Mouse (Mus musculus): ENCODE results near the gene Fchsd2. TPM values are rescaled to one million over a fixed set of nuclear protein-coding genes. Genes with fewer than 3 reads are reported as not detected.

The Fchsd2 gene
- polyA plus RNA-seq, 1 experiment from 2014 or later: 33.2 TPM

DNA sequence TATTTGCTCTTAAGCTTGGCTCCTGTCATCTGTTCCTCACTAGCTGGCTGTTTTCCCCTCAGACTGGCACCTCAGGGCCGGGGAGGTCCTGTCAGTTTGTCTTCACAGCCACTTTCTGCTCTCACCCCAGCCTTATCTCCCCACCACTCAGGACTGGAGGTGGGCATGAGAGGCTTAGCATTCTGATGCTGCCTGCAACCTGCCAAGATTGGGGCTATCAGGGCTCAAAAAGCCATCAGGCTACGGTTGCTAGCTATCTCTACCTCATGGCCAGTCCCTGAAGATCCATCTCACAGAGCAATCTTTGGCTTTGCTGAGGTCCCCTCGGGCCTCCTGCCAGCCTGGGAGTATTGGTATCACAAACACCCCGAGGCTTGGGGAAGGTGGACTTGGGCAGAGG lies 226.2 kb downstream of the Fchsd2 start:
- no peaks in the 10 kb centered on the region for H3K36me3 ChIP-seq (ENCODE audit: control insufficient read depth, insufficient read depth, low read length)
- no peak overlapping the region for H3K4me3 ChIP-seq (ENCODE audit: low read depth, low read length)
- H3K4me1 ChIP-seq (replicated peaks; ENCODE audit: control insufficient read depth, insufficient read depth, low read length): peaks cover 3% of the 10 kb centered on the region; the same call in 1 of the 2 replicates
- ATAC-seq (replicated peaks; ENCODE audit: low FRiP score): no peak
- WGBS: 76% methylated on average over 4 of the region's 4 CpGs
- DNase-seq (ENCODE audit: low spot score): no peak
- H3K9me3 ChIP-seq (ENCODE audit: control insufficient read depth, low read length): no peaks in the 10 kb centered on the region
- H3K27ac ChIP-seq (ENCODE audit: low read depth, low read length): no peak overlapping the region
- no peak overlapping the region for H3K9ac ChIP-seq (ENCODE audit: low read length)
- peaks cover 7% of the 10 kb centered on the region for H3K27me3 ChIP-seq (ENCODE audit: control insufficient read depth, insufficient read depth, low read length)
- H3K4me2 ChIP-seq (ENCODE audit: low read depth, low read length, severe bottlenecking): no peak overlapping the region

- Histone ChIP-seq H3K4me3 (ENCODE audit: low read depth, low read length) (no peak overlapping the region), H3K9me3 (ENCODE audit: control insufficient read depth, low read length) (no peaks in the 10 kb centered on the region), H3K4me1 (replicated peaks; ENCODE audit: control insufficient read depth, insufficient read depth, low read length) (peaks cover 3% of the 10 kb centered on the region; the same call in 1 of the 2 replicates), H3K9ac (ENCODE audit: low read length) (no peak overlapping the region), H3K4me2 (ENCODE audit: low read depth, low read length, severe bottlenecking) (no peak overlapping the region), H3K36me3 (ENCODE audit: control insufficient read depth, insufficient read depth, low read length) (no peaks in the 10 kb centered on the region), H3K27me3 (ENCODE audit: control insufficient read depth, insufficient read depth, low read length) (peaks cover 7% of the 10 kb centered on the region), H3K27ac (ENCODE audit: low read depth, low read length) (no peak overlapping the region)
- DNase-seq (ENCODE audit: low spot score) (no peak), ATAC-seq (replicated peaks; ENCODE audit: low FRiP score) (no peak)
- 73% methylated on average over 1 of the region's 1 CpGs for WGBS
These were observed 227.1 kb downstream of the Fchsd2 start for GRCm38 (mm10) chr7:101319796-101320195.

GRCm38 (mm10) chr7:101320399-101321217 lies 227.9 kb downstream of the Fchsd2 start:
- H3K4me2 ChIP-seq (ENCODE audit: low read depth, low read length, severe bottlenecking): peak overlapping the region; percentile 99
- H3K4me3 ChIP-seq (ENCODE audit: low read depth, low read length): peak overlapping the region; percentile 79
- H3K9me3 ChIP-seq (ENCODE audit: control insufficient read depth, low read length): no peaks in the 10 kb centered on the region
- peak; percentile 78 for ATAC-seq (replicated peaks; ENCODE audit: low FRiP score)
- no peaks in the 10 kb centered on the region for H3K36me3 ChIP-seq (ENCODE audit: control insufficient read depth, insufficient read depth, low read length)
- peak; percentile 81 for DNase-seq (ENCODE audit: low spot score)
- H3K27me3 ChIP-seq (ENCODE audit: control insufficient read depth, insufficient read depth, low read length): peaks cover 7% of the 10 kb centered on the region
- WGBS: 6% methylated on average over 23 of the region's 37 CpGs
- no peak overlapping the region for H3K27ac ChIP-seq (ENCODE audit: low read depth, low read length)
- peaks cover 3% of the 10 kb centered on the region; the same call in 1 of the 2 replicates for H3K4me1 ChIP-seq (replicated peaks; ENCODE audit: control insufficient read depth, insufficient read depth, low read length)
- H3K9ac ChIP-seq (ENCODE audit: low read length): peak overlapping the region; percentile 73

DNA sequence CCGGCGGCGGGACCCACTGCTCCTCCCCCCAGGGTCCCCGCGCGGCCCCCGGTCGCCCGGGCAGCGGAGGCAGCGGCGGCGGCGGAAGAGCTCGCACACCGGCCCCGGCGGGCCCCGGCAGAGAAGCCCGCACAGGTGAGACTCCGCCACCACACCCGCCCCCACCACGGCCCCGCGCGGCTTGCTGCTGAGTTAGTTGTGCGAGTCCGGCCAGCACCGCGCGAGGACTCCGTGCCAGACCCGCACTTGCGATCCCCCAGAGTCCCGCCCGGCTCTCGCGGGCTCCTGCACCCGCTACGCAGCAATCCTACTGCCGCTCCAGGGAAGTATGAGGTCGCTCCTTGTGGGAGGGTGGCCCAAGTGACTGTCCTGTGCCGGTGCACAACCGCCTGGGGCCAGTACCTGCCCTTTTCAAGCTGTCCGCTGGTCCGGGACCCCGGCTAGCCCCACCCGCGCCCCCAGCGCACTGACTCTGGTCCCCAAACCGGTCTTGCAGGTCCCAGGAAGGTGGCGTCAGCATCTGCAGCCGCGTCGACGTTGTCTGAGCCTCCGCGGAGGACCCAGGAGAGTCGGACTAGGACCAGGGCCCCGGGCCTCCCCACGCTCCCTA lies 228.7 kb downstream of the Fchsd2 start:
- DNase-seq (ENCODE audit: low spot score): peak; percentile 77
- H3K9me3 ChIP-seq (ENCODE audit: control insufficient read depth, low read length): no peaks in the 10 kb centered on the region
- H3K4me1 ChIP-seq (replicated peaks; ENCODE audit: control insufficient read depth, insufficient read depth, low read length): peaks cover 3% of the 10 kb centered on the region; the same call in 1 of the 2 replicates
- no peaks in the 10 kb centered on the region for H3K36me3 ChIP-seq (ENCODE audit: control insufficient read depth, insufficient read depth, low read length)
- ATAC-seq (replicated peaks; ENCODE audit: low FRiP score): peak; percentile 78
- H3K4me2 ChIP-seq (ENCODE audit: low read depth, low read length, severe bottlenecking): peak overlapping the region; percentile 99
- WGBS: under 1% methylated on average over 47 of the region's 61 CpGs
- peak overlapping the region; percentile 79 for H3K4me3 ChIP-seq (ENCODE audit: low read depth, low read length)
- H3K27me3 ChIP-seq (ENCODE audit: control insufficient read depth, insufficient read depth, low read length): peaks cover 7% of the 10 kb centered on the region
- no peak overlapping the region for H3K27ac ChIP-seq (ENCODE audit: low read depth, low read length)
- H3K9ac ChIP-seq (ENCODE audit: low read length): peak overlapping the region; percentile 73

DNA sequence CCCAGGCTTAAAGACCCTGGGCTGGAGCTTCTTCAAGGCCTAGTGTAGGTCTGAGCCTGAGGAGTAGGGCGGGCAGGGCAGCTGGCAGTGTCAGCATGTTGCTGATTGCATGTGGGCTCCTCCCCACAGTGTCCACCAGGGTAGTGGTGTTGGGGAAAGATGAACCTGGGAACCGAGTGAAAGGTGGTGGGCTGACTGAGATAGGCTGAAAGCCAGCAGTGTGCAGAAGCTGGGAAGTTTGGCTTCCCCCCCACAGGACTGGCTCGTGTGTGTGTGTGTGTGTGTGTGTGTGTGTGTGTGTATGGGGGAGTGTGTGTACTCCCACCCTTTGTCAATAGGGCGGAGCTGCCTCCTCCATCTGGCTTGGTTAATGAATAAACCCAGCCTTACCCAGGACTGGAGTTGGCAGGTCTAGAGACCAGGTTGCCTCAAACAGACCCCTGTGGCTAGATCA lies 230.5 kb downstream of the Fchsd2 start:
- Histone ChIP-seq H3K27me3 (ENCODE audit: control insufficient read depth, insufficient read depth, low read length) (peaks cover 5% of the 10 kb centered on the region), H3K4me3 (ENCODE audit: low read depth, low read length) (no peak overlapping the region)
- no peak for DNase-seq (ENCODE audit: low spot score)

GRCm38 (mm10) chr7:101324142-101324962 lies 231.7 kb downstream of the Fchsd2 start:
- peaks cover 5% of the 10 kb centered on the region for H3K27me3 ChIP-seq (ENCODE audit: control insufficient read depth, insufficient read depth, low read length)
- H3K4me1 ChIP-seq (replicated peaks; ENCODE audit: control insufficient read depth, insufficient read depth, low read length): peaks cover 3% of the 10 kb centered on the region; the same call in 1 of the 2 replicates

More for the DNA sequence above, 230.5 kb downstream of the Fchsd2 start:
- 67% methylated on average over 4 of the region's 4 CpGs for WGBS
- no peaks in the 10 kb centered on the region for H3K9me3 ChIP-seq (ENCODE audit: control insufficient read depth, low read length)
- no peak overlapping the region for H3K9ac ChIP-seq (ENCODE audit: low read length)
- no peaks in the 10 kb centered on the region for H3K36me3 ChIP-seq (ENCODE audit: control insufficient read depth, insufficient read depth, low read length)
- H3K27ac ChIP-seq (ENCODE audit: low read depth, low read length): no peak overlapping the region
- H3K4me1 ChIP-seq (replicated peaks; ENCODE audit: control insufficient read depth, insufficient read depth, low read length): peaks cover 3% of the 10 kb centered on the region; the same call in 1 of the 2 replicates
- peak overlapping the region; percentile 8; the same call in 1 of the 2 replicates for H3K4me2 ChIP-seq (ENCODE audit: low read depth, low read length, severe bottlenecking)
- ATAC-seq (replicated peaks; ENCODE audit: low FRiP score): no peak

DNA sequence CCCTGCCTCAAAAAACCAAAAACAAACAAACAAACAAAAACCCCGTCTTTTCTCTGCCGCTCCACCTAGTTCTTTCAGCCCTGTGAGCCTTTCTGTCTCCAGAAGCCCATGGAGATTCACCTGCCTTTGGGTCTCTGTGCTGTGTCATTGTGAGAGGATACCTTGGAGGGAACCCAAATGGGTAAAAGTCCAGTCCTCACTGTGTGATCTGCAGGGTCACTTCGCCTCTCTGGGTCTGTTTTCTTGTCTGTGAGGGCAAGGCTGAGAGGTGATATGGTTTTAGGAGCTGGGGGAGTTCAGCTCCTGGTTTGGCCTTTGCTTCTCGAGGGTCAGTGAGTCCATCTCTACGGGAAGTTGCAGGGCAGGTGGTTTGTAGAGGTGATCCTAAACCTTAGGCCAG lies 233.3 kb downstream of the Fchsd2 start:
- peaks cover 3% of the 10 kb centered on the region; the same call in 1 of the 2 replicates for H3K4me1 ChIP-seq (replicated peaks; ENCODE audit: control insufficient read depth, insufficient read depth, low read length)
- ATAC-seq (replicated peaks; ENCODE audit: low FRiP score): no peak

More at GRCm38 (mm10) chr7:101324142-101324962, 231.7 kb downstream of the Fchsd2 start:
- no peak for DNase-seq (ENCODE audit: low spot score)
- Histone ChIP-seq H3K9ac (ENCODE audit: low read length) (no peak overlapping the region), H3K36me3 (ENCODE audit: control insufficient read depth, insufficient read depth, low read length) (no peaks in the 10 kb centered on the region), H3K27ac (ENCODE audit: low read depth, low read length) (no peak overlapping the region), H3K4me2 (ENCODE audit: low read depth, low read length, severe bottlenecking) (no peak overlapping the region), H3K9me3 (ENCODE audit: control insufficient read depth, low read length) (no peaks in the 10 kb centered on the region), H3K4me3 (ENCODE audit: low read depth, low read length) (no peak overlapping the region)
- ATAC-seq (replicated peaks; ENCODE audit: low FRiP score): no peak
- WGBS: 66% methylated on average over 6 of the region's 6 CpGs

GRCm38 (mm10) chr7:101327263-101327662 lies 234.6 kb downstream of the Fchsd2 start:
- H3K27ac ChIP-seq (ENCODE audit: low read depth, low read length): no peak overlapping the region
- no peak for ATAC-seq (replicated peaks; ENCODE audit: low FRiP score)
- H3K4me3 ChIP-seq (ENCODE audit: low read depth, low read length): no peak overlapping the region
- H3K9ac ChIP-seq (ENCODE audit: low read length): no peak overlapping the region
- no peaks in the 10 kb centered on the region; the same call in 1 of the 2 replicates for H3K27me3 ChIP-seq (ENCODE audit: control insufficient read depth, insufficient read depth, low read length)
- no peak overlapping the region for H3K4me2 ChIP-seq (ENCODE audit: low read depth, low read length, severe bottlenecking)
- H3K9me3 ChIP-seq (ENCODE audit: control insufficient read depth, low read length): no peaks in the 10 kb centered on the region
- H3K4me1 ChIP-seq (replicated peaks; ENCODE audit: control insufficient read depth, insufficient read depth, low read length): no peaks in the 10 kb centered on the region; the same call in 1 of the 2 replicates
- 64% methylated on average over 5 of the region's 5 CpGs for WGBS
- no peaks in the 10 kb centered on the region for H3K36me3 ChIP-seq (ENCODE audit: control insufficient read depth, insufficient read depth, low read length)
- DNase-seq (ENCODE audit: low spot score): no peak

More for the DNA sequence above, 233.3 kb downstream of the Fchsd2 start:
- no peak for DNase-seq (ENCODE audit: low spot score)
- Histone ChIP-seq H3K27me3 (ENCODE audit: control insufficient read depth, insufficient read depth, low read length) (peaks cover 5% of the 10 kb centered on the region; the same call in 1 of the 2 replicates), H3K9me3 (ENCODE audit: control insufficient read depth, low read length) (no peaks in the 10 kb centered on the region), H3K27ac (ENCODE audit: low read depth, low read length) (no peak overlapping the region), H3K4me3 (ENCODE audit: low read depth, low read length) (no peak overlapping the region), H3K4me2 (ENCODE audit: low read depth, low read length, severe bottlenecking) (no peak overlapping the region), H3K9ac (ENCODE audit: low read length) (no peak overlapping the region), H3K36me3 (ENCODE audit: control insufficient read depth, insufficient read depth, low read length) (no peaks in the 10 kb centered on the region)
- WGBS: 86% methylated on average over 5 of the region's 5 CpGs
